Mouse (Mus musculus) lung, adult 2 months (tissue): Measurements from ENCODE around the gene Carhsp1.

Experiments used
- CTCF ChIP-seq: fragments of 200-500 bp; IDR thresholded peaks from 2 replicates; pipeline ENCODE4 v1.5.1; 2011; ENCODE audit warnings: mild to moderate bottlenecking, low read length, control low read depth; ENCODE audit not compliant: insufficient read depth
- POLR2A ChIP-seq: fragments of 200-500 bp; IDR thresholded peaks from 2 replicates; pipeline ENCODE4 v1.6.1; 2011; ENCODE audit warnings: low read depth, mild to moderate bottlenecking, control low read depth, low read length, borderline replicate concordance; ENCODE audit errors: extremely low read depth

DNA sequence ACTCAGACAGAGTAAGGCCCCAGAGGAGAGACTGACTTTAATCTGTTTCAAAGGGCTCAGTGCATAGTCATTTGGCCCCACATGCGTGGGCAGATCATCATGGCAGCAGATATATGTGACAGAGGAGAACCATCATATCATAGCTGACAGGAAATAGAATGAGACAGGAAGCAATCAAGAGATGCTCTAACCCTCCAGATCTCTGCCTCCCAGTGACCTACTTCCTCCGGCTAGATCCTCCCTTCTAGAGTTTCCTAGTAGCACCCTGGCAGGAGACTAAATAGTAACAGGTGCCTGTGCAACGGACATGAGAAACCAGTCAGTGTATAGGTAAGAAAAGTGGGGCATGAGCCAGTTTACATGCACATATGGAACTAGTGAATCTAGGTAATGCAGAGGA, 61.6 kb downstream of the Carhsp1 start:
- no peak for TF ChIP-seq POLR2A
- TF ChIP-seq CTCF, result no peak
